Mouse (Mus musculus) erythroid progenitor cell, adult 5-6 weeks (primary cell): ENCODE measurements around the gene Ap1ar. TPM values are rescaled to one million over a fixed set of nuclear protein-coding genes. Genes with fewer than 3 reads are reported as not detected.
"Not testable (repeated sequence)": the region's sequence is repeated elsewhere in the genome, so short reads cannot be mapped to it uniquely, and the experiment has no call there.

Experiments
- ATAC-seq: replicated peaks from 2 replicates; pipeline ENCODE4 v1.8.0; 2016; ENCODE audit warnings: moderate number of reproducible peaks, mild to moderate bottlenecking, moderate TSS enrichment, inconsistent platforms; ENCODE audit not compliant: poor library complexity, low FRiP score, severe bottlenecking
- total RNA-seq, 2 experiments: library from RNA; stranded (forward) in 1 of 2; stranded (reverse) in 1 of 2; fragments of 150-400 nt in 1 of 2; fragments of 186-747, 209-891 nt in 1 of 2; gene quantifications; 2 replicates each; pipeline versions ENCODE4 v1.2.3 to v1.2.4; 2015 to 2017; ENCODE audit warnings: low replicate concordance in 2 of 2

Gene Ap1ar
- total RNA-seq, 2 experiments from 2014 or later = 33.2 to 48.6 TPM

DNA sequence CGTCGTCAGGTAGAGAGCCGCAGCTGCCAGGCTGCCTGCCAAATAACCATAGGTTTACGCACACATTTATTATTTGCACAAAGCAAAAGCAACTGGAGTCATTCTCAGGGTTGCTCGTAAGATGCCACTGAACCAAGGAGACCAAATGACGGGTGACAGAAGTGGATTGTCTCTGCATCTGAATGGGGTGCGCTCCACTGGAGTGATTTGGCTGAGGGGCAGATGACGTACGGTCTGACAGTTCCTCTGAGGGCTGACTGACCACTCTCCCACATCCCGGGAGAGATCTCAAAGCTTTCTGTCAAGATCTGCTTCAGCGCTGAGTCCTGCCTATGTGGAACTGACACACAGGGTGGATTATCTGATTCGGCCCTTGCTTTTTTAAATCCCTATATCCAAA lies 32.3 kb downstream of the Ap1ar start:
- ATAC-seq = no peak

DNA sequence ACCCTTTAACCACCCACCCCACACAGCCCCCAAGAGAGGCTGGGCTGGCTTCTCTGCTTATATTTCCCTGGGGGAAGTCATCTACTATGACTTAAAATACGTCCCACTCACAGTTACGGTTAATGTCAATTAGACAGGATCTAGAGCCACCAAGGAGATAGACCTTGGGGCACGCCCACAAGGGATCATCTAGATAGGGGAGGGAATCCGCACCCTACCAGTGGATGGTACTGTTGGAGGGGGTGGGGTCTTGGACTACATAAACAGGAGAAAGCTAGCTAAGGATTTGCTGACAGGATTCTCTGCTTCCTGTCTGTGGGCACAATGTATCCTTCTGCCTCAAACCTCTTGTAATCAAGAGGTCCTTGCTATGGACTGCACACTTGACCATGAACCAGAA lies 32.9 kb downstream of the Ap1ar start:
- ATAC-seq = peak; percentile 47; the same call in 1 of the 2 replicates

DNA sequence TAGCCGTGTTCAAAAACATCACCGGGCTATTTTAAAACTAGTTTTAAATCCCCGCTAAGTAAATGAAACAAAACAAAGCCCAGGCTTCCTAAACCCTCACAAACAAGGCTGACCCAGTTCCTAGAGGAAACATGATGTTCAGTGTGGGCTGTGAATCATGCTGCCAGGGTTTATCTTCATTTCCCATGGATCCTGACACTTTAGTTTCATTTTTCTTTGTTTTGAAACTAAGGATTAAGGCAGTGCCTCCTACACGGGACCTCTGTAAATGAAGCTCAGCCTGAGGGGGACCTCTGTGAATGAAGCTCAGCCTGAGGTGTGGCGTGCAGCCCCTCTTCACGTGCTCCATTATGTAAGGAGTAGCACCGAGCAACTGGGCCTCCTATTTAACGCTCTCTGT lies 34.5 kb downstream of the Ap1ar start:
- ATAC-seq = no peak

DNA sequence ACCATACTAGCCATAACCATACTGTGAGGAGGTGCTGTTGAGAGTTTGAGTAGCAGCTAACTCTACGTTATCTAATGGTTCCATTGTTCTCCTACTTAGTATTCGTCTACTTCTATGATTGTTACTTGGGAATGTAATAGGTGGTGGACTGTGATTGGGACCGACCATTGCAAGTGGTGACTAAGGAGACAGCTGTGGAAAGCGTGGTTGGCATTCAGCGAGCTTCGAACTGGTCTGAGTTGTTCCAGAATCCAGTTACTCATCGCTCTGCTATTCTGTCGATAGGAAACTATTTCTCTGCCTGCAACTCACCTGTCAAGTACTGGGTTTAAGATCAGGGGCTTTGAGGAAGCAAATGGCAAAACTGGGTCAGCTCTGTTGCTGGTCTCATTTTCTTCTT lies 36.2 kb downstream of the Ap1ar start:
- no peak for ATAC-seq

DNA sequence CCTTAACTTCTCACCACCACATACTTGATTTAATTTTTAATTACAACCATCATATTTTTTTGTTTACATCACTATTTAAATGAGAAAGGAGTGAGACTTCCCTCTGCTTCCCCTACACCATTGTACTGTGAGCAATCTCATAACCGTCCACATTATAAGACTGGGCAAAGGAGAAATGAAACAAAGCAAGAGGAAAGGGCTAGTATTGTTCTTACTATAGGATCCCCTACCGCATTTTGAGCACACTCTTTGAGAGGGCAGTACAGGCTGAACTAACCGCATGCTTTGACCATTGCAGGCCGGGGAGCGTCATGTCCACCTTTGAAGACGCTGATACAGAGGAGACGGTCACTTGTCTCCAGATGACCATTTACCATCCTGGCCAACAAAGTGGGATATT lies 41.1 kb downstream of the Ap1ar start:
- ATAC-seq = no peak

DNA sequence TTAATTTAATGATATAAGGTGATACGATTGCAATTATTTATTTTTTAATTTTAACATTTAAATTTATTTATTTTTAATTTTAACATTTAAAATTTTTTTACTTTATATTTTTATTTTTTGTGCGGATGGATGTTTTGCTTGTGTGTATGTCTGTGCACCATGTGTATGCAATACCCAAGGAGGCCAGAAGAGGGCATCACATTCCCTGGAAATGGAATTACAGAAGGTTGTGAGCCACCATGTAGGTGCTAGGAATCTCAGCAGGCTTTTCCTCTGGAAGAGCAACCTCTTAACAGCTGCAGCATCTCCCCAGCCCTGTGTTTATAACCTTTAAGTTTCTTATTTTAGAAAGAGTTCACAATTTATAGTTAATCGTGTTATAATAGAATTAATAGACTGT lies 41.6 kb downstream of the Ap1ar start:
- ATAC-seq = no peak

DNA sequence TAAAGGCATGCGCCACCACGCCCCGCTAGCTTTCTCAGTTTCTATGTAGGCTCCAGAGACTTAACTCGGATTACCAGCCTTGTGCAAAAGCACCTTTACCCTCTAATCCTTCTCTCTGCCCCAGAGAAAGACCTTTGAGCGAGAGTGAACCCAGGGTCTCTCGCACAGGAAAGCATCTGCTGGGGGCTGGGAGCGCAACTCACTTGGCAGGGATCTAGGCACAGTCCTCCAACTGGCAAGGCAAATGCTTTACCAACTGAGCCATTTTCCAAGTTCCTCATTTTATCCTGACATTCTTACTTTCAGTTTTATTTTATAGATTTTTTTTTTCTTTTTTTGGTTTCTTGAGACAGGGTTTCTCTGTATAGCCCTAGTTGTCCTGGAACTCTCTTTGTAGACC lies 44.3 kb downstream of the Ap1ar start:
- no peak for ATAC-seq

DNA sequence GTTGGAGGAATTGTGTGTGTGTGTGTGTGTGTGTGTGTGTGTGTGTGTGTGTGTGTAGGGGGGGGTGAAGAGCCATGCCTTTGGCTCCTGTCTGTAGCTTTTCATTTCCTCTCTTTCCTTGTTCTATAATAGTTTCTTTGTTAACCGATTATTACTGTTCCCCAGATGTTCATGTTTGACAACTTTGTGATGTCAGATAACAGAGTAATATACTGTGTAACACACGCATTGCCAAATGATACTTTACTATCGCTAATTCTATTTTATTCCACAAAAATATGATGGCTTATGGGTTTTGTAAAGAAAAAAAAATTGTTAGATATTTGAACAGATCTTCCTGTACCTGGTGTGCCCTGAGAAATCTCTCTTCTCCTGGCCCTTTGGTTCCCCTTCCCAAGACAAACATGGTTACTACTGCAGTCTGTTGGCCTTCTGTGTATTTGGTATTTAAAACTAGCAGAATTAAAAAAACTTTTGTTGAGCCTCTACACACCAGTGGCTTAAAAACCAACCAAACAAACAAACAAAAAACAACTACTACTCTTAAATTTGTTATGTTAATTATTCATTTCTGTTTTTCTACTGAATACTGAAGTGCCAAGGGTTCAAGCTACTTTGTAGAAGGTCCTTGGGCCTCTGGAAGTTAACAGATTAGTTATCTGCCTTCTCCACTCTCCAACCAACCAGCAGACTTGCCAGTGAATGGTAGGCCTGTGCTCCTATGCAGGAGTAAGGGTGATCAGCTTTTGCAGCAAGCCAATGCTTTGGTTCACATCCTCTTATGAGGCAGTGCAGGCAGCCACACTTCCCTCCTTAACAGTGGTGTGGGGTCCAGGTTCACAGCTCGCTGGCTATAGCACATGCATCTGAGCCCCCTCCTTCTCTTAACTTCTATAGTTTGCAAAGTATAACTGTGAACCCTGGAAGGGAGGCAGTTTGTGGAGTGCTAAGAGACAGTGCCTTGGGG lies 45.4 kb downstream of the Ap1ar start:
- peak; percentile 84 for ATAC-seq

DNA sequence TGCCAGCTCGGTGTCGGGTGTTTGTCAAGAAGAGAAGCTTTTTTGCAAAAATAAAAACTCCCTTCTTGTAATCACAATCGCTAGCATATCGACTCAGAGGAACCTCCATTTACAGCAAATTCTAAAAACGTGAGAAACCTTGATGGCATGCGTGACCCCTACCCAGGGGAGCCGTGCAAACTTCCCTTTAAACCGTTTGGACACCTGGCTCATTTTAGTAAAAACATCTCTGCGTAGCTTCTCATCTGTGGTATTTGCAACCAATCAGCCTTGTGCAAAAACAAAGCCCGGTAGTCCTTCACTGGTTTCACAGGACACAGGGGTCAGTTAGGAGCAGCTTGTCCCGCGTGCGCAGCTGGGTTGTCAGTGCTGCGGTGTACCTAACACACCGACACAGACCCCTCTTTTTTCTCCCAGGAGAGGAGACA lies 46.3 kb downstream of the Ap1ar start:
- ATAC-seq = 0 out of 2 replicates have a peak, but pooled peaks have one; percentile 5

DNA sequence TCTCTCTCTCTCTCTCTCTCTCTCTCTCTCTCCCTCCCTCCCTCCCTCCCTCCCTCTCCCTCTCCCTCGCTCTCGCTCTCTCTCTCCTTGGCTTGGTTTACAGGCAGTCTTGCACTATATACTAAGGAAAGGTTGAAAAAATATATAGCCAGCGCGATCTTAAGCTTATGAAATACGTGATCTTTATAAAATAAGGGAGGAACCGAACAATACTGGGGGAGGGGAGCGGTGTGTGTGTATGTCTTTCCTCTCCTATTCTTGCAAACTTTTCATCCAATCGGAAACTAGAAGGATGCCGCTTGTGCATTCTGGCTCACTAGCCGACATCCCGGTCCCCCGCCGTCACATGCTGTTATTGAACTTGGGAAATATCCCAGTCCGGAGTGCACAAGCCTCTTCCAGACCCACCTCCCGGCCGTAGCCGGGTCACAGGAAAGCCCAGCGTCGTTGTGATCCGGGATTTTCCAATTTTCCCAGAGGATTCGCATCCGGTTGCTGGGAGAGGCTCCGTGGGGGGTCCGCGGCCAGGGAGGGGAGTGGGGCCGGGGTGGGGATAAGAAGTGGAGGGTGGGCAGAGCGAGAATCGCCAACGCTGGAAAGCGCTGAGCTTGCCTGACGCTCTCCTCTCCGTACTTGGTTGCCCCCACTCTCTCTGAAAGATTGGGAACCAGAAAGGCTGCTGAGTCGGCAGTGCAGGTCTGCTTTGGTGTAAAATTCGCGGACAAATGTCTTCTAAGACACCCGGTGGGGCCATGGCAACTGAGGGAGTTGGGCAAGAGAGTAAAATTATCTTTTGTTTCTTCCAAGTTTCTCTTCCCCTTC lies 46.9 kb downstream of the Ap1ar start:
- ATAC-seq = peak; percentile 13; the same call in 1 of the 2 replicates

DNA sequence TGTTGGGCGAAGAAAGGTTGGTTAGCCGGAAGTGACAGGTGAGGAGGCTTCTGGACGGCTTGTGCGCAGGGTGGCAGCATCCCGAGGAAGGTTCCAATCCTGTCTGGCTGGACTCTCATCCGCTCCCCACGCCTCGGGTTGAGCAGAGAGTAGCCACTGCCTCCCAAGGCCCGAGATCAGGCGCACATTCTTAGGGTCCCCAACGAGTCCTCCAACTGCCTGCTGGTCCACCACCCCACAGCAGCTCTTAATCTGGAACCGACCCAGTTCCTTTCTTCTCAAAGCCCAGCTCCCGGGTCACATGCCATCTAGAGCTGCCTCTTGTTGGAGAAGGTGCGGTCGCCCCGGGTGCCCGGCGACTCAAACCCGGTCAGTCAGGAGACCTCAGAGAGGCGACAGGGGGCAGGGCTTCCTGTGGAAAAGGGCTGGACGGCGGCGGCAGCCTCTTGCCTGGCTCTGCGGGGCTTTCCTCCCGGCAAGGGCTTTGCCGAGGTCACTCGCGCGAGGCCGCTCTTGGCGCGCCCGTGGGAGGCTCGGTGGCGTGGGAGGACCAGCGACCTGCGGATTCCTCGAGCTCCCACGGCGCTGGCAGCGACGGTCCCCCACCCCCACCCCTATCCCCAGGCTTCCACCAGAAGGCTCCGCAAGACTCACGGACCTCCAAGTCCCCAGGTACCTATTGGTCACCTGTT lies 47.7 kb downstream of the Ap1ar start, which contains the start of gene Tifa:
TSS of gene Tifa (plus strand) at position 306 of the 692 bp plus-strand sequence.
- ATAC-seq = peak; percentile 71

DNA sequence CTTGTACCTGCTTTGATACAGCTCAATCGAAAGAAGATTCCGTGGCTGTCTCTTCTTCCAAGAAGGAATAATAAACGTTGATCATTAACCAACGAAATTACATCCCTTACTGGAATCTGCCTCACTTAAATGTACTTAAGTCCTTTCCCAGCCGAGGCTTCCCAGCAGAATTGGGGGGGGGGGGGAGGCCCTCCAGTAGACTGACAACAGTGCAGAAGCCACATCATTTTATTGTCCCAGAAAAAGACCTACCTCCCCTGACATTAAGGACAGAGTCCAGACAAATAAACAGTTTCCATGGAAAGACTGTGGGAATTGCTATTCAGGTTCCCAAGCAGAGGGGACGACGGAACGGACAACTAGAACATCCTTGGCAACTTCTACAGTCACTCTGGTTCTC lies 48.4 kb downstream of the Ap1ar start:
- no peak for ATAC-seq

DNA sequence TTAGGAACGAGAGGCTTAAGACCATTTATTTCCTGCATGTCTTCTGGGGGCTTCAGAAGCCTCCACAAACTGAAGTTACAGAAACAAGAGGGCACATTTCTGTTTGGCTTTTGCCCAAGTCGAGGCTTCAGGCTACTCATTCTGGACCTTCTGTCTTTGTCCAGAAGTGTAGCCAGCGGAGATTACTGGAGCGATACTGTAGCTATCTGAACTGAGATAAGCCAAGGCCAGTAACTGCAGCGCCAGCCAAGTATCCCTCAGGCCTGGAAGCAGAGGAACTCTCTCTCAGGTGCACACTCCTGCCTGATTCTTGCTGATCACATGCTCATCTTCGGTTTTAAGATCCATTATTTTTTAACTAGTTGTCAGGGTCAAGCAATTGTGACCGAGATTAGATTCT lies 49.3 kb downstream of the Ap1ar start:
- ATAC-seq = no peak

DNA sequence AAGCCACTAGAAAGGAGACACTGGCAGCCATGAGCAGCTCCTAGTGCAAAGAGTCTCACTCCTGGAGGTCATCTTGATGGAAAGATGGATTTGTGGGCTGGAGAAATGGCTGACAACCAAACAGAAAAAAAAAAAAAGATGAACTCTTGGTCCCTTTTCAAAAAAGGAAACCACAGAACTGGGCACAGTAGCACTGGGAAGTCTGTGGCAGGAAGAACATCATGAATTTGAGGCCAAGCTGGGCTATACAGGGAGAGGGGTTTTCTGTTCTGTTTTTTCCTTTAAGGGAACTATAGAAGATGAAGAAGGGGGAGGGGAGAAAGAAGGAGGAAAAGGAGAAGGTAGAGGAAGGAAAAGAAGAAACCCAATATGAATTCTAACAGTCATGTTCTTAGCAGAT lies 50.3 kb downstream of the Ap1ar start:
- no peak for ATAC-seq

DNA sequence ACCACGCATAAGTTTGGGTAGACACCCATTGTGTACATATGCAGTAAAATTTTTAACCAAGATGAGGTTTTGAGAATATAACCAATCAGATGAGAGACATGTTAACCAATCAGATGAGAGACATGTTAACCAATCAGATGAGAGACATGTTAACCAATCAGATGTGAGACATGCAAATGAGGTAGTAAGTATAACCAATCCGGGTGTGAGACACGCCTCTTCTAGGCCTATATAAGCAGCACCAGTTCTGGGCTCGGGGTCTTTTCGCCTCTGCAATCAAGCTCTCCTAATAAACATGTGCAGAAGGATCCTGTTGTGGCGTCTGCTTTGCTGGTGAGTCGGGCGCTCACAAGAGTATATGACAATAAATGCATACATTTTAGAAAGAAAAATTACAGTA lies 53.6 kb downstream of the Ap1ar start:
- not testable (repeated sequence) for ATAC-seq

DNA sequence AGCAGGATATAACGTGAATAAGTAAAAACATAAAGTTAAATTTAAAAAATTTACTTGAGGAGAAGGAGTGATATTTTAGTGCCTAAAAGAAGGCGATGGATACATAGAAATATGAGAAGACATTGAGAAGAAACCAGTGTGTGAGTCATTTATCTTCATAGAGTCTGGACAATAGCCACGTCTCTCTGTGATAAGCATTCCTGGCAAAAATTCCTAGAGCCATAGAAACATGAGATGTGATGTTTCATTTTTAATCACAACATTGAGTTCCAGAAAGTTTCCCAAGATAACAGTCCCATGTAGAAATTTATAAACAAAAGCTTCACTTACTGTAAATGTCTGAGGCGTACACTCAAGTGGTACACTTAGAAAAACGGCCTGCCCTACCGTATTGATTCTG lies 54.4 kb downstream of the Ap1ar start:
- ATAC-seq = no peak

DNA sequence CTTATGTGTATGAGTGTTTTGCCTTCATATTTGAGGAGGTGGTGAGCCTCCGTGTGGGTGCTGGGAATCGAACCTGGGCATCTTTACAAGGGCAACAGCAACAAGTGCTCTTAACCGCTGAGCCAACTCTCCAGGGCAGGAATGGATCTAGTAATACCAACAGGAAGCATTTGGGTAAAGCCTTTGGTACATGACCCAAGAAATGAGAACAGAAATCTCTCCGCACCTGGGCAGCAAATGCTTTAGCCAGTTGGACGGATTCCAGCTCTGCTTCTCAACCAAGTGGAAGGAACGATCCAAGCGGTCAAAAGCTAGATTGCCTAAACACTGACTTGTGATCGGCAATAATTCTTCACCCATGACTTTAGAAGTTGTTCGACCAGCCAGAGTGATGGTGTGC lies 56.4 kb downstream of the Ap1ar start:
- ATAC-seq = no peak

DNA sequence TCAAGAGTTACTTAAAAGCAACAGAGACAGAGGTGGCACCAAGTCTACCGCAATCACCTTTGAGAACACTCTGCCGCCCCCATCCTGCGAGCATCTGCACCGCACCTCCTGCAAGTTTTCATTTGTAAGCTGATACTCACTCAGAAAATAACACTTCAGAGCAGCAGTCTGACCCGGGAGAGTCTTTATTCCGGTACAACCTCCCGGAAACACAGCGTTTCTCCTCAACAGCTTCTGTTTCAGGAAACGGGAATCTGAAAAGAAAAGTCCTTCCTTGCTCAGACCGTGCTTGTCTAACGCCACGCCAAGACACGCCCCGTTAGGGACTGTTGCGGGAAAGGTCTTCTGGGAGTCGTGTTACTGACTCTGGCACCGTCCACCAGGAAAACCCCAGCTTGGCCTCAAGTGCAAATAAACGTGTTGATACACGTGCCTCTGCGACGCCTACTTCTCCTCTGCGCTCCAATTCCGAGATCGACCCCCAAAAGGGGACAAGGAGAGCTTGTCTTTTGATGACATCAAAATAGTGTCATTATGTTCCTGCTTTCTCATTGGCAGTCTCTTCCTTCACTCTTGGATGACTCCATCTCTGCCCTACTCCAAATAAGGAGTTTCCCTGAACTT lies 57.2 kb downstream of the Ap1ar start, which contains the start of gene Alpk1:
TSS of gene Alpk1 (minus strand) at position 507 of the 624 bp plus-strand sequence.
- ATAC-seq = peak; percentile 100

DNA sequence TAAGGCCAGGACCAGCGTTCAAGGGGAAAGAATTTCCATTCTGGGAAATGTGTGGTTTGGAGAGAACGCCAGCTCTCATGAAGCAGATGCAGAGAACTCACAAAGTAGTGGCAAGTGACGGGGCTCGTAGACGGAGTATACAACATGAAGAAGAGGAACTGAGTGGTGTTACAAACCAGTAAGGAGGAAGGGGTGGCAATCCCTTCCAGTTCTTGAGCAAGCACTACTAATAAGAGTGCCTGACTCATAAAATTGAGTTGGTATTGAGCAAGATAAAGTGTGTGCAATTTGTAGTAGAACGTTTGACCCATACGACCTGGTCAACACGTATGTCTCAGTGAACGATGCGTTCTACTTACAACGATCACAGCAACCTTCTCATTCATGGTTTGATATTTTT lies 68.2 kb downstream of the Ap1ar start:
- ATAC-seq = no peak

DNA sequence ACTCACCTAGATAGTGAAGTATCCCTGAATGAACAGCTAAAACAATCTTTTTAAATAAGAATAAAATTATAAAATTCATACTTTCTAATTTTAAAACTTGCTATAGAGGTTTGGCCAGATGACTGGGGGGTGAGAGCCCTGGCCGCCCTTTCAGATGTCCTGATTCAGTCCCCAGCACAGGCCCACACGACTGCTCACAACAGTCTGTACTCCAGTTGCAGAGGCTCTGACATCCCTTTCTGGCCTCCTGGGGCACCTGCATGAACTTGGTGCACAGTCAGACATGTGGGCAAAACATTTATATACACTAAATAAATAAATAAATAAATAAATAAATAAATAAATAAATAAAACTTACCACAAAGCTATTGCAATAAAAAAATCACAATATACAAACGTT lies 71.4 kb downstream of the Ap1ar start:
- no peak for ATAC-seq
